Mouse (Mus musculus) ES-Bruce4 (cell line): Measurements from ENCODE around the gene Manf. TPM values are rescaled to one million over a fixed set of nuclear protein-coding genes. Genes with fewer than 3 reads are reported as not detected.
A peak's percentile ranks its signal among the peaks of the same experiment; 100 is the strongest.

Experiments
- H3K27ac ChIP-seq: 2 replicates; pipeline ENCODE4 v1.5.1; 2012; ENCODE audit warnings: low read length, inconsistent platforms; ENCODE audit not compliant: insufficient read depth
- H3K27me3 ChIP-seq: 2 replicates; pipeline ENCODE4 v1.6.1; 2012; ENCODE audit warnings: mild to moderate bottlenecking, low read length, inconsistent platforms; ENCODE audit not compliant: control insufficient read depth, poor library complexity, insufficient read depth, severe bottlenecking
- H3K36me3 ChIP-seq: 2 replicates; pipeline ENCODE4 v1.6.1; 2012; ENCODE audit warnings: inconsistent platforms, mild to moderate bottlenecking, low read length, moderate library complexity; ENCODE audit not compliant: control insufficient read depth, poor library complexity, insufficient read depth, severe bottlenecking
- H3K4me1 ChIP-seq: one replicate; pipeline ENCODE4 v1.8.1; 2011; ENCODE audit warnings: low read length; ENCODE audit not compliant: control insufficient read depth, insufficient read depth
- H3K4me3 ChIP-seq: 2 replicates; pipeline ENCODE4 v1.5.1; 2011; ENCODE audit warnings: low read depth, mild to moderate bottlenecking, low read length
- H3K9ac ChIP-seq: 2 replicates; pipeline ENCODE4 v1.6.1; 2012; ENCODE audit warnings: low read depth, mild to moderate bottlenecking, inconsistent platforms; ENCODE audit not compliant: poor library complexity, severe bottlenecking
- H3K9me3 ChIP-seq: replicated peaks from 2 replicates; pipeline ENCODE4 v1.6.1; 2012; ENCODE audit warnings: mild to moderate bottlenecking, low read length, inconsistent platforms; ENCODE audit not compliant: control insufficient read depth, poor library complexity, insufficient read depth, severe bottlenecking
- CTCF ChIP-seq: IDR thresholded peaks from one replicate; pipeline ENCODE4 v1.8.1; 2011; ENCODE audit warnings: low read depth, low read length
- EP300 ChIP-seq: IDR thresholded peaks from 2 replicates; pipeline ENCODE4 v1.6.1; 2011; ENCODE audit warnings: low read depth, low read length; ENCODE audit not compliant: insufficient read depth
- POLR2A ChIP-seq: IDR thresholded peaks from one replicate; pipeline ENCODE4 v1.8.1; 2011; ENCODE audit warnings: low read length; ENCODE audit not compliant: insufficient read depth
- polyA plus RNA-seq: library from polyadenylated mRNA; stranded (reverse); fragments of >200 nt; gene quantifications from 2 replicates; pipeline ENCODE4 v1.2.4, GENCODE M21; 2011; ENCODE audit warnings: low read depth; ENCODE audit not compliant: missing spikeins, insufficient read depth, insufficient read length

Manf gene
- polyA plus RNA-seq, 1 experiment, result 220 TPM

GRCm38 (mm10) chr9:106893327-106893726, 1.5 kb upstream of the Manf start:
- no peak for TF ChIP-seq EP300
- no peak for TF ChIP-seq CTCF
- no peak for TF ChIP-seq POLR2A
- Histone ChIP-seq H3K27me3 (no peaks in the 10 kb centered on the region), H3K4me3 (no peak overlapping the region), H3K36me3 (peaks cover 23% of the 10 kb centered on the region), H3K27ac (no peak overlapping the region), H3K9me3 (no peaks in the 10 kb centered on the region), H3K9ac (no peak overlapping the region), H3K4me1 (peaks cover 2% of the 10 kb centered on the region)

GRCm38 (mm10) chr9:106892552-106892875, 735 bp upstream of the Manf start:
- peaks cover 2% of the 10 kb centered on the region for H3K4me1 ChIP-seq
- H3K36me3 ChIP-seq, result peaks cover 26% of the 10 kb centered on the region
- H3K27ac ChIP-seq, result peak overlapping the region; percentile 88

GRCm38 (mm10) chr9:106891341-106891741, 438 bp downstream of the Manf start:
- Histone ChIP-seq H3K9me3 (no peaks in the 10 kb centered on the region), H3K4me1 (peaks cover 2% of the 10 kb centered on the region), H3K27ac (no peak overlapping the region), H3K4me3 (peak overlapping the region; percentile 91), H3K9ac (peak overlapping the region; percentile 89), H3K36me3 (peaks cover 26% of the 10 kb centered on the region), H3K27me3 (no peaks in the 10 kb centered on the region)
- TF ChIP-seq EP300, result no peak
- no peak for TF ChIP-seq CTCF
- TF ChIP-seq POLR2A, result no peak

More at GRCm38 (mm10) chr9:106892552-106892875, 735 bp upstream of the Manf start:
- Histone ChIP-seq H3K9me3 (no peaks in the 10 kb centered on the region), H3K4me3 (peak overlapping the region; percentile 95), H3K27me3 (no peaks in the 10 kb centered on the region), H3K9ac (peak overlapping the region; percentile 87)
- TF ChIP-seq POLR2A (no peak), CTCF (no peak), EP300 (no peak)

- Histone ChIP-seq H3K4me1 (peaks cover 2% of the 10 kb centered on the region), H3K27ac (no peak overlapping the region), H3K36me3 (peaks cover 26% of the 10 kb centered on the region), H3K9ac (peak overlapping the region; percentile 89), H3K27me3 (no peaks in the 10 kb centered on the region), H3K9me3 (no peaks in the 10 kb centered on the region), H3K4me3 (peak overlapping the region; percentile 20; the same call in 1 of the 2 replicates)
- TF ChIP-seq CTCF (no peak), POLR2A (no peak), EP300 (no peak)
These were observed 1.1 kb downstream of the Manf start for GRCm38 (mm10) chr9:106890496-106891240.

- no peak for TF ChIP-seq EP300
- no peak for TF ChIP-seq POLR2A
- TF ChIP-seq CTCF, result no peak
These were observed 2.5 kb downstream of the Manf start for GRCm38 (mm10) chr9:106889321-106889720.

GRCm38 (mm10) chr9:106888346-106888745, 3.4 kb downstream of the Manf start:
- H3K4me1 ChIP-seq, result peaks cover 2% of the 10 kb centered on the region
- TF ChIP-seq CTCF, result no peak
- TF ChIP-seq EP300, result no peak
- no peak for TF ChIP-seq POLR2A
- no peaks in the 10 kb centered on the region for H3K27me3 ChIP-seq
- no peak overlapping the region for H3K9ac ChIP-seq
- H3K9me3 ChIP-seq, result no peaks in the 10 kb centered on the region
- H3K36me3 ChIP-seq, result peaks cover 26% of the 10 kb centered on the region
- no peak overlapping the region for H3K4me3 ChIP-seq
- no peak overlapping the region for H3K27ac ChIP-seq

More at GRCm38 (mm10) chr9:106889321-106889720, 2.5 kb downstream of the Manf start:
- Histone ChIP-seq H3K27me3 (no peaks in the 10 kb centered on the region), H3K9me3 (no peaks in the 10 kb centered on the region), H3K36me3 (peaks cover 26% of the 10 kb centered on the region), H3K27ac (no peak overlapping the region), H3K4me1 (peaks cover 2% of the 10 kb centered on the region), H3K9ac (no peak overlapping the region), H3K4me3 (no peak overlapping the region)
